Mouse (Mus musculus) thymus, adult 2 months (tissue): ENCODE measurements around the gene Ctcf.

ENCODE experiments used
- CTCF ChIP-seq: fragments of 200-500 bp; IDR thresholded peaks from 2 replicates; pipeline ENCODE4 v1.5.1; 2012; ENCODE audit warnings: mild to moderate bottlenecking, control low read depth, low read length, moderate library complexity, borderline replicate concordance; ENCODE audit not compliant: control insufficient read depth, poor library complexity, insufficient read depth; ENCODE audit errors: extremely low read depth
- POLR2A ChIP-seq: fragments of 200-500 bp; IDR thresholded peaks from 2 replicates; pipeline ENCODE4 v1.6.1; 2012; ENCODE audit warnings: mild to moderate bottlenecking, low read length, control low read depth, moderate library complexity; ENCODE audit not compliant: control insufficient read depth, poor library complexity, insufficient read depth; ENCODE audit errors: extremely low read depth

- no peak for TF ChIP-seq CTCF
- no peak for TF ChIP-seq POLR2A
These were observed 26.6 kb upstream of the Ctcf start for GRCm38 (mm10) chr8:105609771-105610170.
